ENCODE assay signal across 8 mouse cellular contexts in the genomic region with DNA sequence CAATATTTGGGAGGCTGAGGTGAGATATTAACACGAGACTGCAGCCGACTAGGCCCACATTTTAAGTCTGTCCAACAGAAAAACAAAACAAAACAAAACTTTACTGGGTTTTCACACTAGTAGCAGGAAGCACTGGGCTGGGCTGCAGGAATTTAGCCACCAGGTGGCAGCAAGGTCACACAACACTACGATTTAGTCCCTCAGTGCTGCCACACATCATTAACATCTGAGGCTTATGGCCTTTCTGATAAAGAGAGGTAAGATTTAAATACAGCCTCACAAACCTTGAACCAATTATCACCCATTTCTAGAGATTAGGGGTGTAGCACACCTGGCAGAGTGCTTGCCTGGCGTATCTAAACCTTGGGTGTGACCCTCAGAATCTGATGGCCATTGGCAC. TPM values are rescaled to one million over a fixed set of nuclear protein-coding genes. Genes with fewer than 3 reads are reported as not detected.
DNase-seq lines count a peak whose midpoint lies in the region; ATAC-seq and TF ChIP-seq lines count a peak whose summit lies in the region.
"Had no signal": no experiment of that assay in that cellular context is flagged by ENCODE, and none has a peak within 500 bp of the region (broad histone marks: within the 10 kb centered on the region; RNA-seq: fewer than 3 reads in every experiment).

No protein-coding gene starts in this region.

- dilution Hi-C loops in CH12.LX (cut with MboI; ENCODE audit: extremely low pct_ligation_motif_present, extremely low pct_unique_long_range_greater_than_20kb, low sequenced_read_pairs), result no loop called here

- peaks cover 10 to 15% of the 10 kb centered on the region in 2 experiments for H3K36me3 ChIP-seq in CH12.LX (replicated peaks in 1 of 2; ENCODE audit: control insufficient read depth in 1 of 2, insufficient read depth in 1 of 2, low read length in 1 of 2)
- peaks cover 16% of the 10 kb centered on the region for H3K36me3 ChIP-seq in lung, embryonic 14.5 days (ENCODE audit: insufficient read depth)

- peaks cover 35% of the 10 kb centered on the region for H3K79me2 ChIP-seq in CH12.LX (replicated peaks; ENCODE audit: control insufficient read depth, extremely low read depth, insufficient read depth, poor library complexity, severe bottlenecking)

- TF ChIP-seq CTCF in CH12.LX (conservative IDR thresholded peaks at IDR 0.05 in 1 of 2, IDR thresholded peaks at IDR 0.05 in 1 of 2; ENCODE audit: low read depth in 2 of 2, low read length in 2 of 2), result peak; percentile 72 to 98
- TF ChIP-seq CTCF in lung, embryonic 14.5 days (IDR thresholded peaks at IDR 0.05; ENCODE audit: low read depth), result peak; percentile 92

- in situ Hi-C loops in CH12.LX (cut with MboI; ENCODE audit: low pct_ligation_motif_present, low pct_unique_long_range_greater_than_20kb, low sequenced_read_pairs), result loop anchor here (10.0 kb wide), 2 partner anchors 100 to 160 kb away; a partner anchor contains a TSS

- H3K4me2 ChIP-seq in CH12.LX (ENCODE audit: insufficient read depth, low read depth, poor library complexity, severe bottlenecking), result peak overlapping the region; percentile 33; the same call in 1 of the 2 replicates
- no peak overlapping the region for H3K4me2 ChIP-seq in lung, embryonic 14.5 days

- H3K27me3 ChIP-seq in CH12.LX (replicated peaks), result no peaks in the 10 kb centered on the region
- no peaks in the 10 kb centered on the region for H3K27me3 ChIP-seq in lung, embryonic 14.5 days (ENCODE audit: insufficient read depth, low read length)
- H3K27me3 ChIP-seq: neural tube, embryonic 12.5 days had no signal

- WGBS in lung, embryonic 14.5 days, result 4% methylated on average over 4 of the region's 4 CpGs

- no peak overlapping the region for H3K27ac ChIP-seq in CH12.LX (ENCODE audit: insufficient read depth, low read depth)
- H3K27ac ChIP-seq in lung, embryonic 14.5 days (ENCODE audit: low read depth), result no peak overlapping the region
- H3K27ac ChIP-seq: neural tube, embryonic 12.5 days had no signal

- ATAC-seq in lung, embryonic 14.5 days (ENCODE audit: insufficient read depth), result no peak

- no peaks in the 10 kb centered on the region for H3K9me3 ChIP-seq in CH12.LX (replicated peaks; ENCODE audit: low read length)
- H3K9me3 ChIP-seq in lung, embryonic 14.5 days (ENCODE audit: low read depth, low read length), result no peaks in the 10 kb centered on the region
- H3K9me3 ChIP-seq: neural tube, embryonic 12.5 days had no signal

- H3K4me3 ChIP-seq in CH12.LX (replicated peaks in 1 of 3; ENCODE audit: low read depth in 2 of 3, low read length in 2 of 3, poor library complexity in 1 of 3), result no peak overlapping the region
- no peak overlapping the region; the same call in 1 of the 2 replicates for H3K4me3 ChIP-seq in lung, embryonic 14.5 days (ENCODE audit: low read depth, low read length)

- peak; percentile 87 for DNase-seq in CH12.LX (ENCODE audit: extremely low read depth)
- DNase-seq in WW6 (ENCODE audit: low read depth, low spot score), result peak; percentile 49
- DNase-seq in embryo, embryonic 10.5 days (ENCODE audit: low spot score), result peak; percentile 92
- DNase-seq in heart, adult 9 months (ENCODE audit: low spot score in 2 of 2), result peak; percentile 22 to 65
- peak; percentile 88 to 90 for DNase-seq in kidney, postnatal 4 days
- peak; percentile 94 for DNase-seq in lung, embryonic 14.5 days
- peak; percentile 58 for DNase-seq in right cerebral cortex, adult 18-20 months

- TF ChIP-seq RAD21 in CH12.LX (IDR thresholded peaks at IDR 0.05; ENCODE audit: low read depth, low read length), result peak; percentile 94

- no peak for TF ChIP-seq POLR2A in CH12.LX (IDR thresholded peaks at IDR 0.05; ENCODE audit: low read depth, low read length)

- no peak overlapping the region for H3K9ac ChIP-seq in CH12.LX (ENCODE audit: insufficient read depth, low read depth)
- H3K9ac ChIP-seq in lung, embryonic 14.5 days, result 0 out of 2 replicates have a peak overlapping the region, but pooled peaks have one; percentile 6
- H3K9ac ChIP-seq: neural tube, embryonic 12.5 days had no signal

- TF ChIP-seq EP300 in CH12.LX (IDR thresholded peaks at IDR 0.05; ENCODE audit: low read length), result no peak

- H3K4me1 ChIP-seq in CH12.LX (ENCODE audit: control insufficient read depth in 1 of 2, insufficient read depth in 2 of 2), result peaks cover 3 to 36% of the 10 kb centered on the region in 2 experiments; a peak in 3 of 4 replicates
- peaks cover 3% of the 10 kb centered on the region; the same call in 1 of the 2 replicates for H3K4me1 ChIP-seq in lung, embryonic 14.5 days (ENCODE audit: insufficient read depth)

TF ChIP-seq in CH12.LX, 34 proteins besides CTCF, POLR2A, EP300 and RAD21:
- TF ChIP-seq MAZ (IDR thresholded peaks at IDR 0.05; ENCODE audit: low read depth, low read length), result no peak
- no peak for TF ChIP-seq HCFC1 (IDR thresholded peaks at IDR 0.05; ENCODE audit: low read depth, low read length)
- TF ChIP-seq JUND (conservative IDR thresholded peaks at IDR 0.05; ENCODE audit: low read depth, low read length), result peak; percentile 39; the same call in 1 of the 2 replicates
- peak; percentile 66; the same call in 1 of the 2 replicates for TF ChIP-seq MAX (IDR thresholded peaks at IDR 0.05; ENCODE audit: low read length)
- TF ChIP-seq CHD1 (IDR thresholded peaks at IDR 0.05; ENCODE audit: low read depth, low read length), result no peak
- no peak for TF ChIP-seq UBTF (IDR thresholded peaks at IDR 0.05; ENCODE audit: low read depth, low read length)
- no peak for TF ChIP-seq GABPA (IDR thresholded peaks at IDR 0.05; ENCODE audit: insufficient replicate concordance, low read depth, low read length)
- TF ChIP-seq CHD2 (IDR thresholded peaks at IDR 0.05; ENCODE audit: low read length), result no peak
- no peak for TF ChIP-seq MXI1 (IDR thresholded peaks at IDR 0.05; ENCODE audit: low read depth, low read length)
- peak; percentile 45; the same call in 1 of the 2 replicates for TF ChIP-seq IRF4 (IDR thresholded peaks at IDR 0.05; ENCODE audit: low read depth, low read length)
- no peak for TF ChIP-seq JUN (IDR thresholded peaks at IDR 0.05; ENCODE audit: insufficient read depth, low read depth, low read length)
- peak; percentile 83 for TF ChIP-seq ZC3H11A (IDR thresholded peaks at IDR 0.05; ENCODE audit: low read depth, low read length)
- no peak for TF ChIP-seq USF2 (conservative IDR thresholded peaks at IDR 0.05; ENCODE audit: low read depth, low read length)
- TF ChIP-seq ELF1 (IDR thresholded peaks at IDR 0.05; ENCODE audit: low read depth, low read length), result peak; percentile 73
- no peak for TF ChIP-seq MAFK (IDR thresholded peaks at IDR 0.05; ENCODE audit: insufficient replicate concordance, low read length)
- peak; percentile 79 for TF ChIP-seq SIN3A (IDR thresholded peaks at IDR 0.05; ENCODE audit: low read length)
- TF ChIP-seq ZKSCAN1 (IDR thresholded peaks at IDR 0.05; ENCODE audit: borderline replicate concordance, low read depth, low read length), result no peak
- TF ChIP-seq MYC (IDR thresholded peaks at IDR 0.05; ENCODE audit: low read depth, low read length), result peak; percentile 63
- no peak for TF ChIP-seq ZNF384 (IDR thresholded peaks at IDR 0.05; ENCODE audit: low read depth, low read length)
- TF ChIP-seq BHLHE40 (IDR thresholded peaks at IDR 0.05; ENCODE audit: low read depth, low read length), result peak; percentile 43; the same call in 1 of the 2 replicates
- TF ChIP-seq NRF1 (IDR thresholded peaks at IDR 0.05; ENCODE audit: low read depth, low read length), result no peak
- TF ChIP-seq NELFE (IDR thresholded peaks at IDR 0.05; ENCODE audit: low read depth, low read length), result peak; percentile 47; the same call in 1 of the 2 replicates
- no peak for TF ChIP-seq TBP (conservative IDR thresholded peaks at IDR 0.05; ENCODE audit: low read depth, low read length)
- TF ChIP-seq USF1 (IDR thresholded peaks at IDR 0.05; ENCODE audit: low read depth, low read length), result no peak
- TF ChIP-seq MEF2A (IDR thresholded peaks at IDR 0.05; ENCODE audit: borderline replicate concordance, low read depth, low read length), result peak; percentile 56; the same call in 1 of the 2 replicates
- TF ChIP-seq SMC3 (IDR thresholded peaks at IDR 0.05; ENCODE audit: low read depth, low read length), result peak; percentile 96

RNA-seq across cellular contexts. Expression of a gene that starts 1.3 kb away (rescaled TPM):
- total RNA-seq in CH12.LX (2012; rRNA removed) (60.3 and 80.5 TPM in 2 replicates), CH12.LX (2014; rRNA removed) (66.1 and 71.7 TPM in 2 replicates)
- polyA plus RNA-seq in CH12.LX (2012; ENCODE audit: insufficient read length, low read depth), result 91.4 and 91.7 TPM in 2 replicates
- 88.7 and 89.3 TPM in 2 replicates for polyA plus RNA-seq in lung, embryonic 14.5 days (2014; fragmentation: Nextera tagmentation; extraction: Ambion mirVana)

RNA-seq across cellular contexts. Expression of a gene that starts 20.7 kb away (rescaled TPM):
- not detected in 2 replicates for total RNA-seq in CH12.LX (2012; rRNA removed)
- total RNA-seq in CH12.LX (2014; rRNA removed), result not detected in 2 replicates
- polyA plus RNA-seq in CH12.LX (2012; ENCODE audit: insufficient read length, low read depth), result not detected in 2 replicates
- polyA plus RNA-seq in lung, embryonic 14.5 days (2014; fragmentation: Nextera tagmentation; extraction: Ambion mirVana), result not detected in 2 replicates
- polyA plus RNA-seq: neural tube, embryonic 12.5 days had no signal

RNA-seq across cellular contexts. Expression of a gene that starts 40.7 kb away (rescaled TPM):
- total RNA-seq in CH12.LX (2012; rRNA removed) (0.25 TPM in 2 replicates), CH12.LX (2014; rRNA removed) (0.08 and 0.13 TPM in 2 replicates)
- 0.16 and 0.20 TPM in 2 replicates for polyA plus RNA-seq in CH12.LX (2012; ENCODE audit: insufficient read length, low read depth)
- polyA plus RNA-seq in lung, embryonic 14.5 days (2014; fragmentation: Nextera tagmentation; extraction: Ambion mirVana), result 9.8 and 9.9 TPM in 2 replicates

RNA-seq across cellular contexts. Expression of a gene that starts 50.4 kb away (rescaled TPM):
- total RNA-seq in CH12.LX (2012; rRNA removed) (34.6 and 40.2 TPM in 2 replicates), CH12.LX (2014; rRNA removed) (19.3 and 20.0 TPM in 2 replicates)
- polyA plus RNA-seq in CH12.LX (2012; ENCODE audit: insufficient read length, low read depth), result 42.9 and 43.7 TPM in 2 replicates
- polyA plus RNA-seq in lung, embryonic 14.5 days (2014; fragmentation: Nextera tagmentation; extraction: Ambion mirVana), result 9.6 and 11.3 TPM in 2 replicates

RNA-seq across cellular contexts. Expression of a gene that starts 52.5 kb away (rescaled TPM):
- total RNA-seq in CH12.LX (2012; rRNA removed), result 34.4 and 36.7 TPM in 2 replicates
- 21.9 and 25.0 TPM in 2 replicates for total RNA-seq in CH12.LX (2014; rRNA removed)
- polyA plus RNA-seq in CH12.LX (2012; ENCODE audit: insufficient read length, low read depth), result 106 and 115 TPM in 2 replicates
- 147 and 162 TPM in 2 replicates for polyA plus RNA-seq in lung, embryonic 14.5 days (2014; fragmentation: Nextera tagmentation; extraction: Ambion mirVana)

Comparison
In these comparisons a context has a peak if more than half of its experiments do, and no peak if none do; other contexts are left out.
1. DNase-seq: peak in every context shown above with its lines; median percentile 94 in lung, embryonic 14.5 days; 92 in embryo, embryonic 10.5 days; 89 in kidney, postnatal 4 days; 87 in CH12.LX; 58 in right cerebral cortex, adult 18-20 months; 49 in WW6; 44 in heart, adult 9 months.